In the genomic region with DNA sequence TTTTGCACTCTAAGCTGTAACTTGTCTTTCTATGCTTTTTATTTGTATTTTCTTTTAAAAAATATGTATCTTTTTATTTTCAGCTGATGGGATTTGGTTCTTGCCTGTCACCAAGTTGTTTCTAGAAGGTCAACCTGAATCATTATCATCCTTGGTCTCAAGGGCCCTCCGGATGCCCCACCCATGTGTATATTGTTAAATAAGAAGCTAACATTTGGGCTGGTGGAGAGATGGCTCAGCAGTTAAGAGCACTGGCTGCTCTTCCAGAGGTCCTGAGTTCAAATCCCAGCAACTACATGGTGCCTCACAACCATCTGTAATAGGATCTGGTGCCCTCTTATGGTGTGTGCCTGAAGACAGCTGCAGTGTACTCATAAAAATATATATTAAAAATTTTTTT, we compare ENCODE assay signal across 21 mouse cellular contexts. TPM values are rescaled to one million over a fixed set of nuclear protein-coding genes. Genes with fewer than 3 reads are reported as not detected.
DNase-seq lines count a peak whose midpoint lies in the region; ATAC-seq and TF ChIP-seq lines count a peak whose summit lies in the region.
"Had no signal": no experiment of that assay in that cellular context is flagged by ENCODE, and none has a peak within 500 bp of the region (broad histone marks: within the 10 kb centered on the region; RNA-seq: fewer than 3 reads in every experiment).

No protein-coding gene starts in this region.

- no peak for DNase-seq in layer of hippocampus, adult 2 months (ENCODE audit: low spot score in 2 of 2)
- DNase-seq in layer of hippocampus, adult 11-12 months (ENCODE audit: low spot score) = no peak
- no peak for DNase-seq in limb, embryonic 10.5 days (ENCODE audit: low spot score)
- DNase-seq in MEL (ENCODE audit: low read depth, low spot score) = no peak
- no peak for DNase-seq in ovary, postnatal 10 days (ENCODE audit: low spot score)
- DNase-seq: adrenal gland, postnatal 10 days; adrenal gland, postnatal 25 days; cerebellum, adult 18-20 months; cerebellum, adult 8-10 months; cerebellum, adult 9-11 months; cerebellum, postnatal 36 days had no signal

- TF ChIP-seq POLR2A in MEL (IDR thresholded peaks at IDR 0.05; ENCODE audit: control insufficient read depth in 1 of 2, insufficient read depth in 1 of 2, low read depth in 1 of 2, low read length in 2 of 2, poor library complexity in 1 of 2) = no peak
- no peak for TF ChIP-seq POLR2A in cortical plate, adult 2 months (IDR thresholded peaks at IDR 0.05; ENCODE audit: extremely low read depth, insufficient read depth, low read length)

- H3K27me3 ChIP-seq in limb, embryonic 15.5 days = no peaks in the 10 kb centered on the region
- H3K27me3 ChIP-seq in limb, embryonic 10.5 days (ENCODE audit: low read depth, poor library complexity, severe bottlenecking) = no peaks in the 10 kb centered on the region
- no peaks in the 10 kb centered on the region for H3K27me3 ChIP-seq in MEL (ENCODE audit: control insufficient read depth in 1 of 2, insufficient read depth in 2 of 2, low read length in 2 of 2)
- no peaks in the 10 kb centered on the region for H3K27me3 ChIP-seq in heart, embryonic 11.5 days (ENCODE audit: control insufficient read depth, insufficient read depth, low read length)
- H3K27me3 ChIP-seq: embryonic facial prominence, embryonic 12.5 days; forebrain, embryonic 13.5 days; forebrain, embryonic 15.5 days; Patski had no signal

- no peak for TF ChIP-seq EP300 in MEL (IDR thresholded peaks at IDR 0.05; ENCODE audit: low read depth in 1 of 2, low read length in 2 of 2)

- ATAC-seq in limb, embryonic 15.5 days (ENCODE audit: insufficient number of reproducible peaks, low FRiP score, low TSS enrichment, low read depth) = no peak
- ATAC-seq in heart, embryonic 11.5 days (replicated peaks; ENCODE audit: insufficient number of reproducible peaks, low FRiP score, low TSS enrichment) = no peak
- ATAC-seq: activated CD4-positive, CD25-positive, alpha-beta regulatory T cell, adult 4 months; Patski had no signal

- H3K36me3 ChIP-seq in limb, embryonic 15.5 days = no peaks in the 10 kb centered on the region
- no peaks in the 10 kb centered on the region for H3K36me3 ChIP-seq in limb, embryonic 10.5 days
- no peaks in the 10 kb centered on the region for H3K36me3 ChIP-seq in MEL (ENCODE audit: control insufficient read depth in 1 of 2, insufficient read depth in 2 of 2, low read length in 2 of 2)
- no peaks in the 10 kb centered on the region for H3K36me3 ChIP-seq in heart, embryonic 11.5 days (ENCODE audit: control insufficient read depth, insufficient read depth, low read length)
- H3K36me3 ChIP-seq: embryonic facial prominence, embryonic 10.5 days; embryonic facial prominence, embryonic 12.5 days; forebrain, embryonic 15.5 days had no signal

- H3K4me3 ChIP-seq in layer of hippocampus, adult 2 months = no peak overlapping the region
- H3K4me3 ChIP-seq in limb, embryonic 15.5 days = no peak overlapping the region
- no peak overlapping the region for H3K4me3 ChIP-seq in limb, embryonic 10.5 days
- no peak overlapping the region for H3K4me3 ChIP-seq in MEL (ENCODE audit: control insufficient read depth in 1 of 2, insufficient read depth in 1 of 2, low read depth in 2 of 2, low read length in 2 of 2)
- no peak overlapping the region for H3K4me3 ChIP-seq in cortical plate, adult 2 months (ENCODE audit: insufficient read depth, low read length)
- no peak overlapping the region for H3K4me3 ChIP-seq in heart, embryonic 11.5 days (ENCODE audit: low read depth, low read length)
- H3K4me3 ChIP-seq: embryonic facial prominence, embryonic 10.5 days; embryonic facial prominence, embryonic 12.5 days; forebrain, embryonic 13.5 days; forebrain, embryonic 15.5 days had no signal

- TF ChIP-seq CTCF in layer of hippocampus, adult 2 months (conservative IDR thresholded peaks at IDR 0.05) = no peak
- TF ChIP-seq CTCF in MEL (IDR thresholded peaks at IDR 0.05 in 2 of 3, conservative IDR thresholded peaks at IDR 0.05 in 1 of 3; ENCODE audit: control insufficient read depth in 1 of 3, insufficient read depth in 1 of 3, low read depth in 2 of 3, low read length in 3 of 3, poor library complexity in 1 of 3, severe bottlenecking in 1 of 3) = no peak
- no peak for TF ChIP-seq CTCF in cortical plate, adult 2 months (IDR thresholded peaks at IDR 0.05; ENCODE audit: extremely low read depth, insufficient read depth, low read length)

- WGBS in limb, embryonic 15.5 days = 88% methylated on average over 1 of the region's 1 CpGs
- 95% methylated on average over 1 of the region's 1 CpGs for WGBS in limb, embryonic 10.5 days
- WGBS in heart, embryonic 11.5 days (ENCODE audit: insufficient replicate concordance) = 92% methylated on average over 1 of the region's 1 CpGs

- no peaks in the 10 kb centered on the region for H3K9me3 ChIP-seq in limb, embryonic 15.5 days
- no peaks in the 10 kb centered on the region for H3K9me3 ChIP-seq in limb, embryonic 10.5 days (replicated peaks)
- H3K9me3 ChIP-seq in MEL (replicated peaks; ENCODE audit: insufficient read depth, low read length) = no peaks in the 10 kb centered on the region
- no peaks in the 10 kb centered on the region for H3K9me3 ChIP-seq in heart, embryonic 11.5 days (replicated peaks; ENCODE audit: control insufficient read depth, low read length)
- H3K9me3 ChIP-seq: embryonic facial prominence, embryonic 10.5 days; embryonic facial prominence, embryonic 12.5 days; forebrain, embryonic 13.5 days; forebrain, embryonic 15.5 days had no signal

- TF ChIP-seq RAD21 in MEL (IDR thresholded peaks at IDR 0.05; ENCODE audit: low read depth, low read length) = no peak

- no peak overlapping the region for H3K4me2 ChIP-seq in limb, embryonic 15.5 days
- no peak overlapping the region for H3K4me2 ChIP-seq in heart, embryonic 11.5 days
- H3K4me2 ChIP-seq: embryonic facial prominence, embryonic 12.5 days; forebrain, embryonic 13.5 days; forebrain, embryonic 15.5 days had no signal

- H3K27ac ChIP-seq in layer of hippocampus, adult 2 months = peak overlapping the region; percentile 88
- H3K27ac ChIP-seq in limb, embryonic 15.5 days = 0 out of 2 replicates have a peak overlapping the region, but pooled peaks have one; percentile 47
- H3K27ac ChIP-seq in limb, embryonic 10.5 days = no peak overlapping the region
- H3K27ac ChIP-seq in MEL (ENCODE audit: control insufficient read depth, low read depth, low read length) = no peak overlapping the region
- H3K27ac ChIP-seq in cortical plate, adult 2 months (ENCODE audit: insufficient read depth, low read length) = peak overlapping the region; percentile 57; the same call in 1 of the 2 replicates
- no peak overlapping the region for H3K27ac ChIP-seq in heart, embryonic 11.5 days (ENCODE audit: low read depth, low read length)
- H3K27ac ChIP-seq: embryonic facial prominence, embryonic 10.5 days; embryonic facial prominence, embryonic 12.5 days; forebrain, embryonic 13.5 days; forebrain, embryonic 15.5 days had no signal

- no peak overlapping the region for H3K9ac ChIP-seq in limb, embryonic 15.5 days
- no peak overlapping the region for H3K9ac ChIP-seq in MEL (ENCODE audit: control insufficient read depth, low read depth, low read length, poor library complexity, severe bottlenecking)
- no peak overlapping the region for H3K9ac ChIP-seq in heart, embryonic 11.5 days (ENCODE audit: low read depth, low read length)
- H3K9ac ChIP-seq: embryonic facial prominence, embryonic 12.5 days; forebrain, embryonic 13.5 days; forebrain, embryonic 15.5 days; forebrain, postnatal 0 days had no signal

- H3K4me1 ChIP-seq in limb, embryonic 15.5 days = no peaks in the 10 kb centered on the region; the same call in 1 of the 2 replicates
- no peaks in the 10 kb centered on the region for H3K4me1 ChIP-seq in limb, embryonic 10.5 days
- no peaks in the 10 kb centered on the region for H3K4me1 ChIP-seq in MEL (ENCODE audit: control insufficient read depth in 1 of 2, insufficient read depth in 2 of 2, low read length in 2 of 2)
- H3K4me1 ChIP-seq in cortical plate, adult 2 months (ENCODE audit: control insufficient read depth, insufficient read depth, low read length) = 0 out of 2 replicates have a peak, but pooled peaks cover 2% of the 10 kb centered on the region
- peaks cover 3% of the 10 kb centered on the region; the same call in 1 of the 2 replicates for H3K4me1 ChIP-seq in heart, embryonic 11.5 days (ENCODE audit: control insufficient read depth, insufficient read depth, low read length)

- no peaks in the 10 kb centered on the region for H3K79me2 ChIP-seq in MEL (ENCODE audit: control insufficient read depth, insufficient read depth, low read length, poor library complexity)

TF ChIP-seq in MEL, 35 proteins besides CTCF, POLR2A, EP300 and RAD21:
- TF ChIP-seq TBP (IDR thresholded peaks at IDR 0.05; ENCODE audit: low read depth, low read length) = peak; percentile 96
- no peak for TF ChIP-seq JUND (IDR thresholded peaks at IDR 0.05; ENCODE audit: low read depth, low read length)

RNA-seq across cellular contexts. Expression of a gene that starts 27.1 kb away (rescaled TPM):
- total RNA-seq in layer of hippocampus, adult 2 months (2021) = 100 to 1,000 TPM; 124 to 125 TPM
- polyA plus RNA-seq in limb, embryonic 15.5 days (2015; fragmentation: Nextera tagmentation; extraction: Ambion mirVana) = 37.1 and 51.8 TPM in 2 replicates
- polyA plus RNA-seq in limb, embryonic 10.5 days (2016; fragmentation: Nextera tagmentation; extraction: Ambion mirVana) = 23.8 and 30.8 TPM in 2 replicates
- total RNA-seq in MEL (2012; rRNA removed) = 15.0 and 16.7 TPM in 2 replicates
- polyA plus RNA-seq in MEL (2012; ENCODE audit: insufficient read depth in 1 of 2, insufficient read length in 2 of 2, low read depth in 1 of 2, low replicate concordance in 2 of 2, missing spikeins in 1 of 2) = 10 to 100 TPM; 19.9 to 23.9 TPM
- polyA plus RNA-seq in cortical plate, adult 2 months (2012; rRNA removed) = 28.7 and 29.1 TPM in 2 replicates
- polyA plus RNA-seq in heart, embryonic 11.5 days (2014; fragmentation: Nextera tagmentation; extraction: Ambion mirVana) = 18.9 and 24.9 TPM in 2 replicates

RNA-seq across cellular contexts. Expression of a gene that starts 49.9 kb away (rescaled TPM):
- total RNA-seq in layer of hippocampus, adult 2 months (2021) = 100 to 1,000 TPM; 386 to 390 TPM
- 830 and 861 TPM in 2 replicates for polyA plus RNA-seq in limb, embryonic 15.5 days (2015; fragmentation: Nextera tagmentation; extraction: Ambion mirVana)
- 1,367 and 1,406 TPM in 2 replicates for polyA plus RNA-seq in limb, embryonic 10.5 days (2016; fragmentation: Nextera tagmentation; extraction: Ambion mirVana)
- 380 and 494 TPM in 2 replicates for total RNA-seq in MEL (2012; rRNA removed)
- 1,000 to 10,000 TPM in 1 of 2 experiments, 100 to 1,000 TPM in 1; 474 to 1,094 TPM for polyA plus RNA-seq in MEL (2012; ENCODE audit: insufficient read depth in 1 of 2, insufficient read length in 2 of 2, low read depth in 1 of 2, low replicate concordance in 2 of 2, missing spikeins in 1 of 2)
- 758 and 779 TPM in 2 replicates for polyA plus RNA-seq in cortical plate, adult 2 months (2012; rRNA removed)
- 1,124 and 1,155 TPM in 2 replicates for polyA plus RNA-seq in heart, embryonic 11.5 days (2014; fragmentation: Nextera tagmentation; extraction: Ambion mirVana)

Comparison
In these comparisons a context has a peak if more than half of its experiments do, and no peak if none do; other contexts are left out.
1. H3K27ac ChIP-seq: peak in layer of hippocampus, adult 2 months (single experiment), limb, embryonic 15.5 days (single experiment) and cortical plate, adult 2 months (single experiment); none in limb, embryonic 10.5 days (single experiment), MEL (single experiment) and heart, embryonic 11.5 days (single experiment).